Mouse (Mus musculus): ENCODE measurements at regions not wholly inside any gene's neighbourhood (a gene's known extent, or its start where the extent isn't known, plus 50 kb on each side); places are given as distances from the start of the nearest gene placed in this dataset.

GRCm38 (mm10) chr4:58728641-58729040 is 58.9 kb downstream of the Olfr267 start:
- Histone ChIP-seq H3K4me1 (replicated peaks) (no peaks in the 10 kb centered on the region), H3K4me3 (no peak overlapping the region), H3K36me3 (no peaks in the 10 kb centered on the region), H3K4me2 (no peak overlapping the region), H3K9me3 (no peaks in the 10 kb centered on the region; the same call in 1 of the 2 replicates), H3K27me3 (no peaks in the 10 kb centered on the region), H3K27ac (replicated peaks) (no peak overlapping the region), H3K9ac (no peak overlapping the region)
- 67% methylated on average over 1 of the region's 1 CpGs for WGBS
- ATAC-seq (ENCODE audit: low FRiP score, low read depth) = no peak

- H3K4me3 ChIP-seq = no peak overlapping the region
- no peak overlapping the region for H3K4me2 ChIP-seq
- no peak for ATAC-seq (ENCODE audit: low FRiP score, low read depth)
- H3K27ac ChIP-seq (replicated peaks) = no peak overlapping the region
- H3K36me3 ChIP-seq = no peaks in the 10 kb centered on the region
- H3K27me3 ChIP-seq = no peaks in the 10 kb centered on the region
- H3K9me3 ChIP-seq = no peaks in the 10 kb centered on the region; the same call in 1 of the 2 replicates
- no peaks in the 10 kb centered on the region for H3K4me1 ChIP-seq (replicated peaks)
- no peak overlapping the region for H3K9ac ChIP-seq
- 51% methylated on average over 2 of the region's 2 CpGs for WGBS
Measured at GRCm38 (mm10) chr4:58726424-58726823, 61.1 kb downstream of the Olfr267 start.

- ATAC-seq (ENCODE audit: low FRiP score, low read depth) = no peak
- Histone ChIP-seq H3K27me3 (no peaks in the 10 kb centered on the region), H3K36me3 (no peaks in the 10 kb centered on the region), H3K4me1 (replicated peaks) (no peaks in the 10 kb centered on the region; the same call in 1 of the 2 replicates), H3K27ac (replicated peaks) (no peak overlapping the region), H3K9me3 (no peaks in the 10 kb centered on the region), H3K4me2 (no peak overlapping the region), H3K9ac (no peak overlapping the region), H3K4me3 (no peak overlapping the region)
- WGBS = 52% methylated on average over 9 of the region's 9 CpGs
Measured at GRCm38 (mm10) chr4:58722772-58723171, 64.7 kb downstream of the Olfr267 start.

- Histone ChIP-seq H3K9ac (no peak overlapping the region), H3K4me3 (no peak overlapping the region), H3K27ac (replicated peaks) (no peak overlapping the region), H3K4me2 (no peak overlapping the region), H3K36me3 (no peaks in the 10 kb centered on the region), H3K27me3 (no peaks in the 10 kb centered on the region), H3K4me1 (replicated peaks) (no peaks in the 10 kb centered on the region; the same call in 1 of the 2 replicates), H3K9me3 (no peaks in the 10 kb centered on the region)
- WGBS = 58% methylated on average over 8 of the region's 8 CpGs
- ATAC-seq (ENCODE audit: low FRiP score, low read depth) = no peak
Measured at GRCm38 (mm10) chr4:58720682-58721081, 66.8 kb downstream of the Olfr267 start.

- Histone ChIP-seq H3K27ac (replicated peaks) (no peak overlapping the region), H3K9me3 (no peaks in the 10 kb centered on the region), H3K4me1 (replicated peaks) (no peaks in the 10 kb centered on the region; the same call in 1 of the 2 replicates), H3K9ac (no peak overlapping the region), H3K36me3 (no peaks in the 10 kb centered on the region), H3K4me3 (no peak overlapping the region), H3K27me3 (no peaks in the 10 kb centered on the region), H3K4me2 (no peak overlapping the region)
- WGBS = 54% methylated on average over 11 of the region's 11 CpGs
- ATAC-seq (ENCODE audit: low FRiP score, low read depth) = no peak
Measured at GRCm38 (mm10) chr4:58716426-58716825, 71.1 kb downstream of the Olfr267 start.

- no peak for ATAC-seq (ENCODE audit: low FRiP score, low read depth)
- Histone ChIP-seq H3K9ac (no peak overlapping the region), H3K4me1 (replicated peaks) (no peaks in the 10 kb centered on the region; the same call in 1 of the 2 replicates), H3K4me3 (no peak overlapping the region), H3K27me3 (no peaks in the 10 kb centered on the region), H3K36me3 (no peaks in the 10 kb centered on the region), H3K9me3 (no peaks in the 10 kb centered on the region), H3K4me2 (no peak overlapping the region), H3K27ac (replicated peaks) (no peak overlapping the region)
- WGBS = 90% methylated on average over 8 of the region's 8 CpGs
Measured at GRCm38 (mm10) chr4:58715846-58716245, 71.7 kb downstream of the Olfr267 start.

- H3K9ac ChIP-seq = no peak overlapping the region
- H3K9me3 ChIP-seq = peaks cover under 1% of the 10 kb centered on the region; the same call in 1 of the 2 replicates
- 76% methylated on average over 13 of the region's 13 CpGs for WGBS
- no peaks in the 10 kb centered on the region for H3K27me3 ChIP-seq
- H3K4me3 ChIP-seq = no peak overlapping the region
- H3K27ac ChIP-seq (replicated peaks) = no peak overlapping the region
- no peaks in the 10 kb centered on the region for H3K36me3 ChIP-seq
- ATAC-seq (ENCODE audit: low FRiP score, low read depth) = no peak
- H3K4me2 ChIP-seq = no peak overlapping the region
- no peaks in the 10 kb centered on the region for H3K4me1 ChIP-seq (replicated peaks)
Measured at GRCm38 (mm10) chr4:58714221-58714620, 73.3 kb downstream of the Olfr267 start.

GRCm38 (mm10) chr4:58712875-58713274 is 74.6 kb downstream of the Olfr267 start:
- Histone ChIP-seq H3K4me3 (no peak overlapping the region), H3K27me3 (no peaks in the 10 kb centered on the region), H3K9me3 (peaks cover 10% of the 10 kb centered on the region; the same call in 1 of the 2 replicates), H3K27ac (replicated peaks) (no peak overlapping the region), H3K4me2 (no peak overlapping the region), H3K36me3 (no peaks in the 10 kb centered on the region), H3K9ac (no peak overlapping the region), H3K4me1 (replicated peaks) (no peaks in the 10 kb centered on the region)
- WGBS = 84% methylated on average over 2 of the region's 2 CpGs
- ATAC-seq (ENCODE audit: low FRiP score, low read depth) = no peak

- no peak overlapping the region for H3K4me2 ChIP-seq
- no peaks in the 10 kb centered on the region for H3K36me3 ChIP-seq
- H3K9ac ChIP-seq = no peak overlapping the region
- 75% methylated on average over 10 of the region's 10 CpGs for WGBS
- no peaks in the 10 kb centered on the region for H3K4me1 ChIP-seq (replicated peaks)
- no peak for ATAC-seq (ENCODE audit: low FRiP score, low read depth)
- H3K27me3 ChIP-seq = no peaks in the 10 kb centered on the region
- no peak overlapping the region for H3K4me3 ChIP-seq
- H3K9me3 ChIP-seq = peaks cover 10% of the 10 kb centered on the region; the same call in 1 of the 2 replicates
- H3K27ac ChIP-seq (replicated peaks) = no peak overlapping the region
Measured at GRCm38 (mm10) chr4:58712166-58712565, 75.3 kb downstream of the Olfr267 start.

- Histone ChIP-seq H3K9ac (no peak overlapping the region), H3K4me1 (replicated peaks) (no peaks in the 10 kb centered on the region), H3K4me3 (no peak overlapping the region), H3K9me3 (no peaks in the 10 kb centered on the region), H3K36me3 (no peaks in the 10 kb centered on the region), H3K27me3 (no peaks in the 10 kb centered on the region), H3K4me2 (no peak overlapping the region), H3K27ac (replicated peaks) (no peak overlapping the region)
- 92% methylated on average over 11 of the region's 11 CpGs for WGBS
- no peak for ATAC-seq (ENCODE audit: low FRiP score, low read depth)
Measured at GRCm38 (mm10) chr4:58699236-58699798, 88.2 kb downstream of the Olfr267 start.

- H3K4me3 ChIP-seq = no peak overlapping the region
- H3K9ac ChIP-seq = no peak overlapping the region
- no peaks in the 10 kb centered on the region for H3K9me3 ChIP-seq
- H3K27ac ChIP-seq (replicated peaks) = no peak overlapping the region
- H3K4me2 ChIP-seq = no peak overlapping the region
- H3K36me3 ChIP-seq = no peaks in the 10 kb centered on the region
- no peaks in the 10 kb centered on the region for H3K4me1 ChIP-seq (replicated peaks)
- H3K27me3 ChIP-seq = no peaks in the 10 kb centered on the region
- ATAC-seq (ENCODE audit: low FRiP score, low read depth) = no peak
- 80% methylated on average over 5 of the region's 5 CpGs for WGBS
Measured at GRCm38 (mm10) chr4:58698828-58699227, 88.7 kb downstream of the Olfr267 start.

- WGBS = 67% methylated on average over 4 of the region's 4 CpGs
- no peaks in the 10 kb centered on the region for H3K4me1 ChIP-seq (replicated peaks)
- no peak for ATAC-seq (ENCODE audit: low FRiP score, low read depth)
Measured at GRCm38 (mm10) chr4:58696684-58697083, 90.8 kb downstream of the Olfr267 start.

GRCm38 (mm10) chr4:58695281-58695680 is 92.2 kb downstream of the Olfr267 start:
- no peak for ATAC-seq (ENCODE audit: low FRiP score, low read depth)
- H3K4me1 ChIP-seq (replicated peaks) = no peaks in the 10 kb centered on the region
- no peak overlapping the region for H3K4me3 ChIP-seq
- no peak overlapping the region for H3K27ac ChIP-seq (replicated peaks)
- no peaks in the 10 kb centered on the region for H3K9me3 ChIP-seq
- no peak overlapping the region for H3K9ac ChIP-seq
- no peak overlapping the region for H3K4me2 ChIP-seq
- H3K36me3 ChIP-seq = no peaks in the 10 kb centered on the region
- WGBS = 59% methylated on average over 6 of the region's 6 CpGs
- H3K27me3 ChIP-seq = no peaks in the 10 kb centered on the region

More at GRCm38 (mm10) chr4:58696684-58697083, 90.8 kb downstream of the Olfr267 start:
- Histone ChIP-seq H3K9me3 (no peaks in the 10 kb centered on the region), H3K4me2 (no peak overlapping the region), H3K27ac (replicated peaks) (no peak overlapping the region), H3K4me3 (no peak overlapping the region), H3K9ac (no peak overlapping the region), H3K27me3 (no peaks in the 10 kb centered on the region), H3K36me3 (no peaks in the 10 kb centered on the region)
